Mouse (Mus musculus) heart, adult 10 weeks (tissue): ENCODE results near the gene Cfap43. TPM values are rescaled to one million over a fixed set of nuclear protein-coding genes. Genes with fewer than 3 reads are reported as not detected.

Source experiments
- polyA plus RNA-seq: library from polyadenylated mRNA; stranded (reverse); fragments of 350-450 nt; fragmentation: Illumina TruSeq; extraction: RNeasy Lipid Tissue Mini Kit (QIAGEN cat#74804); gene quantifications from one replicate; pipeline ENCODE4 v1.2.3, GENCODE M21; 2014; ENCODE audit warnings: low read depth, low replicate concordance

Gene Cfap43
- polyA plus RNA-seq = not detected

DNA sequence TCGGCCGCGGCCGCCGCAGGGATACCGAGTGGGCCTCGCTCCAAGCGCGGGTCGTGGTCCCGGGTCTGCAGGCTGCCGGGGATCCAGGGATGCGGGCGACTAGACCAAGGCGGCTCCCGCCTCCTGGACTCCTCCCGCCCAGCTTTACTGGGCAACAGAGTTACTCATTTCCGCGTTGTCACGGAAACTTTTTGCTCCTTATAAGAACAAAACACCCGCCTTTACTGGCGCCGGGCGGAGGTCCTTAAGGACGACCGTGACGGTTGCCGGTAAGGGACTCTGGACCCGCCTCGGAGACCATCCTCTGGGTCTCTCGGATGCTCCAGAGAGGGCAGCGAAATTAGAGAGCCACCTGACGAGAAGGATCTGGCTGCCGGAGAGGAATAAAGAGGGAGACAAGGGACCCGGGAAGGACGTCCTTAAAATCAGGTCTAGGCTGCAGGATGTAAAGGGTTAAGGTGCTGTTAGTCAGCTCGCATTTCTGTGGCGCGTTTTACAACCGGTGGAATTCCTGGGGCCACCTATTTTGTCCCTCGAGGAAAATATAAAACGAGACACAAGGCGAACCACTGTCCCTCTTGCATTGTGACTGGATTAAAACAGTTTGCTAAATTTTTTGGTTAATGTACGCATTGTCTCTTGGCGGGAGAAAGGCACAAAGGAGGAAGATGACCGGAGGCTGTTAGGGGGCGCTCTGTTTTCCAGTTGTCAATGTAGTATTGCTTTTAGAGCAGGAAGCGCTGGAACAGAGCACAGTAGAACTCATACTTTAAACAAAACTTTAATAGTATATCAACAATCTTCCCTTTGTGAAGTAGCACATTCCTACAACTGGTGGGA lies at the start of gene Cfap43, which contains the start of gene Itprip:
TSS of gene Cfap43 (minus strand) at position 162 of the 840 bp plus-strand sequence.
TSS of gene Itprip (minus strand) at position 174 of the 840 bp plus-strand sequence.

DNA sequence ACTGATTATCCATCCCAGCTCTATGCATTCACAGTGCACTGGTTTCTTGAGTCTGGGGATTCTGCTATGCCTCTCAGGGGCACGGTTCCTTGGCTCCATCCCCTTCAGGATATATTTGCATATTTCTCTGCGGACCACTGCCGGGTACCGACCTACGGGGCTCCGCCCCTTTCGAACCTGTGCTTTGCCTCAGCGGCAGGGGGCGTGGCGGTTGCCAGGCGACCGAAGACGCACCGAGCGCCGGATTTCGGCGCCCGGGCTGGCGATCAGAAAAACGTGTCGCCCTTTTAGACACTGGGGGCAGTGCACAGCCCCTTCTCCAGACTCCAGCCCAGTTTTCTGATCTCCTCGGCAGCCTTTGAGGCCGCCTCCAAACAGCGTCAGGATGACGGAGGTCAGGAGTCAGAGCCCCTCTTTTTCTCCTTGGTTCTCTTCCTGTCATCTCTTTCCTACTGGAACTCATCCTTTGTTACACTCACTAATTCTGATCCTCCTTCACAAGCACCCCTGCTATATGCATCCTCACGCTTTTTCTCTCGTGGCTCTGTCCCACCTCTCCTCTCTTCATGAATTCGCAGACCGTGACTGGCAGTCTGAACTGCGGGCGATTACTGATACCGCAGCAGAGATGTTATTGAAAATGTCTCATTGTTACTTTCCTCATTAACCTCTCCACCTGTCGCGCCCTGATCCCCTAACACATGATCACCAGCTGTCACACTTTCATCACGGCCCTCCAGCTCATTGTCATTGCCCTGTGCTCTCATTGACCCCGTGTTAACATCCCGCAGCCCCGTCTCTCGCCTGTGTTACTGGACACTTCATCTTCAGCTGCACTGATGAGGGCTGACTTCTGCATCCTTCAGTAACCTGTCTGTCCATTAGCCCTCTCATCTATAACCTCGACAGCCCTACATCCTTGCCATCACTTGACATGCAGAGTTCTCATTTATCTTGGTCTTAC lies 18.6 kb upstream of the Cfap43 start, which contains the start of gene Cfap58:
TSS of gene Cfap58 (plus strand) at position 233 of the 964 bp plus-strand sequence.

DNA sequence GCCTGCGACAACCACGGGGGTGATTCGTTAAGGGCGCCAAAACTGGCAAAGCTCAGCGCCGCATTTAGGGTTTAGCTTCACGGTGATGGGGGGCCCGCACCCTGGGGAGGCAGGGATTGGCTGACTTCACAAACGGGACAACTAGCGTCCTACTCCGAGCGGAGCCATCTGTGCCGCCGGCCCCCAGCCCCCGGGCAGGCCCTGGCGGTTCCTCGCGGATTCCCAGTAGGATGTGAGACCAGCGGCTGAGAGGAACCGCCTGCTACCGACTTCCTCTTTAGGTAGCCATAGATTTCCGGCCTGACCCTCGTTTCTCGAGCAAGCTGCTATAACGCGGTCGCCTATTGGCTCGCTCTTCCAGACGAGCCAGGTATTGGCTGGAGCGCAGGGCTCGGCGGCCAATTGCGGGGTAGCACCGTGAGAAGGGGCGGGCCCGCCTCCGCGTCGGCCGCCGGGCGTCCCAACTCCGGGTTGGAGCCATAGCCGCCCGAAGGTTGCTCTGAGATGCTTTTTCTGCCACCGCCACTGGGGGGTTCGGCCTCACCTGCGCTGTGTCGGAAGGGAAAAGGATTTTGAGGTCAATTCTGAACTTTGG lies 53.6 kb downstream of the Cfap43 start, which contains the start of gene Gsto2:
TSS of gene Gsto2 (plus strand) at position 182 of the 595 bp plus-strand sequence.

DNA sequence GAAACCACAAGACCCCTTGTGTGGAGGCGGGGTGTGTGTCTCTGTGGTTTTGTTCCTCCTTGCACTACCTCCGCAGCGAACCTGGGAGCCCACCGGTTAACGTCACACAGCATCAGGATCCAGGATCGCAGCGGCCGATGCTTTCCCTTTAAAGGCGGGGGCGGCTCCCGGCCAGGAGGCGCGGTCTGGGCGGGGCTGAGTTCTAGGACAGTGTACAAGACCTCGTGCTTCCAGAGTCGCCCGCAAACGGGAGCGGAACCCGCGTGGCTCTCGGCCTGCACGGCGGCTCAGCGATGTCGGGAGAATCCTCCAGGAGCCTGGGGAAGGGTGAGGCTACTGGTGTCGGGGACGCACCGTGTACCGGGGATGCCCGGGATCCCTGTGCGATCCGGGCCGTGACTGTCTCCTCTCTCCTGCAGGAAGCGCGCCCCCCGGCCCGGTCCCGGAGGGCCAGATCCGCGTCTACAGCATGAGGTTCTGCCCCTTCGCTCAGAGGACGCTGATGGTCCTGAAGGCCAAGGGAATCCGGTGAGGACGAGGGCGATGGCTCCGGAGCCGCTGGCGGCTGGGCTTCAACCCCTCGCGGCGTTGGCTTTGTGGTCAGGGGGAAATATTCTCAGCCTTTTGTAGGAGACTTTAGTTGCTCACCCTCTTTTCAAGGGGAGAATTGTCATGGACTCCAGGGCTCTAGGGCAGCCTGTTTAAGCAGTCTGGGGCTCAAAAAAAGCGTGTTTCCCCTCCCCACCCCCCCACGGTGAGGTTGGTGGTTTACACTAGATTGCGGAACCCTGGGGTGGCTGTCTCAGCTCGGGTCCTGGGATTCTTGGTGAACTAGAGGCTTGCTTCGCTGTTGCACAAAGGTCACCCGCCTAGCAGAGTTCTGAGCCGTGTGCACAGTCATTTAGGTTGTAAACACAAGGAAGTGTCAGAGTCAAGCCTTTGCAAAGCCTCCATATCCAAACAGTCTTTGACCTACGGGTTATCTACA lies 64.0 kb downstream of the Cfap43 start, which contains the start of gene Gsto1:
TSS of gene Gsto1 (plus strand) at position 175 of the 988 bp plus-strand sequence.

DNA sequence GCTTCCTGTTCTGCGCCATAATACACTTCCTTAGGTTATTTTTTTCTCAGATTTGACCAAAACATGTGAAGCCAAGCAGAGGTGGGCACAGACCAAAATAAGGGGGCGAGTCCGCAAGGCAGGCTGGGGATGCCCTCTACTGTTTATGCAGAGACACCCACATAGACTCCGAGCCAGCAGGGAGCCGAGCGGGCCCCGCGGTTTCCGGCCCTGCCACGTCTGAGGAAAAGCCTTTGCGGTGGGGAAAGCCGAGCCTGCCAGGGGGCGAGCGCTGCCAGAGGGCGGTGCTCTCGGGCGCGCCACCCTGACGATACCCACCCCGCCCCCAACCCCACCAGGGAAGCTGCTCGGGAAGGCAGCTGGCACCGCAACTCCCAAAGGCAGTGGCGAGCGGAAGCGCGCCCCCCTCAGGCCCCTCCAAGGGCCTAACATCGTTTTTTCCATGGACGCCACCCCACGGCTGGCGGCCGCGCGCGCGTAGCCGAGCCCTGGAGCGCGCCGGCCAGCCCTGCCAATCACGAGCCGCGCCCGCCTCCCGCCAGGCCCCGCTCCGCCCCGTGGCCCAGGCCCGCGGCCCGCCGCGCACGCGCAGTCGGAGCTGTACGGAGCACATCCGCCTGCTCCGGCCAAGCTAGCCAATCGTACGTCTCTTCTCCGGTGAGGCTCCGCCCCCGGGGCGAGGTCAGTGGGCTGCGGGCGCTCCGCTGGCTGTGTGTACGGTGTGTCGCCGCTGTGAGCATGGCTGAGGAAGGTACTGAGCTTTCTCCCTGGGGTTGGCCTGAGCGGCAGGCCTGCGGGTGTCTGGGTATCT lies 187.8 kb downstream of the Cfap43 start, which contains the start of gene Sfr1:
TSS of gene Sfr1 (plus strand) at position 612 of the 811 bp plus-strand sequence.

DNA sequence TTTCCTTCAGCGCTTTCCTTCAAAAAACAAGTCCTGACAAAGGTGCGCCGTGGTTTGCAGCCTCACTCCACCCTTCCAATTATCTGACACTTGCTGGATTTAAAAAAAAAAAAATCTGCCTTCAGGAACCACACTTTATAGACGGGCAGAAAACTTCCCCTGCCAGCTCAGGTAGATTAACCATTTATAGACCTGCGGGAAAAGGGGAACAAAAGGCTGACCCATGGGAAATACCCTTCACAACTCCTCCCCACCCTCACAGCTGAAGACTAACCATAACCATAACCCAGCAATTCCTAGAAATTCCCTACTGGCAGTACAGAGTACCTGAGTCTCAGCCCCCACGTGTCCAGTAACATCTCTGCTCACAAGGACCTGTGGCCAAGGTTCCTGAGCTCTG lies 227.1 kb downstream of the Cfap43 start, which contains the start of gene Col17a1:
TSS of gene Col17a1 (minus strand) at position 101 of the 400 bp plus-strand sequence.

Other genes starting within 250 kb of the Cfap43 start
- gene Col17a1, start 227.2 kb downstream of the Cfap43 start, polyA plus RNA-seq = not detected
- gene Sfr1, start 187.6 kb downstream of the Cfap43 start, polyA plus RNA-seq = 103 TPM
- gene Gsto1, start 64.3 kb downstream of the Cfap43 start, polyA plus RNA-seq = 209 TPM
- 1.9 TPM for gene Gsto2, start 53.8 kb downstream of the Cfap43 start, polyA plus RNA-seq
- 11.2 TPM for gene Itprip, start within 50 bp of the Cfap43 start, polyA plus RNA-seq
- not detected for gene Cfap58, start 18.4 kb upstream of the Cfap43 start, polyA plus RNA-seq